Mouse (Mus musculus): Measurements from ENCODE around the gene Pdzrn3. TPM values are rescaled to one million over a fixed set of nuclear protein-coding genes. Genes with fewer than 3 reads are reported as not detected.
A peak's percentile ranks its signal among the peaks of the same experiment; 100 is the strongest.

Pdzrn3 gene
- polyA plus RNA-seq, 1 experiment from 2014 or later = 25.8 TPM

DNA sequence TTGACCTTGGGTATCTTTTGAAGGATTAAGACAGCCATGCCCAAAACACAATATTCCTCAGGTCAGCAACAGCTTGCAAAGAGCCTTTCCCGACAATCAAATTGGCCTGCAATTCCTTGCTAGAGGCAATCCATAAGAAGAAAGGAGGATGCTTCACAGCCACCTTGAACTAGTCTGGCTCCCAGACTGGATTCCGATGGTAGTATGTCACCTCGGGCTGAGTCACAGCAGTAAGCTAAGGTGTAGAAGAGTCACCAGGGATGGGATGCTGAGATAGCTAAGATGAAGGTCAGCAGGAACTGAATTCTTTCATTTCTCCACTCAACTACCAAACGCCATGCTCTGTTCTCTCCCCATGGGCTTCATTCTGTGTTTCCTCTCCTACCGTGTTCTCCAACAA, 13.8 kb downstream of the Pdzrn3 start:
- WGBS = 90% methylated on average over 5 of the region's 5 CpGs
- H3K9me3 ChIP-seq = no peaks in the 10 kb centered on the region
- ATAC-seq (ENCODE audit: low FRiP score, low read depth) = no peak
- H3K4me2 ChIP-seq = no peak overlapping the region
- H3K9ac ChIP-seq = no peak overlapping the region
- H3K36me3 ChIP-seq = no peaks in the 10 kb centered on the region
- no peaks in the 10 kb centered on the region for H3K27me3 ChIP-seq
- no peak overlapping the region for H3K4me3 ChIP-seq
- H3K4me1 ChIP-seq (replicated peaks) = peaks cover 10% of the 10 kb centered on the region; the same call in 1 of the 2 replicates
- H3K27ac ChIP-seq (replicated peaks) = no peak overlapping the region

DNA sequence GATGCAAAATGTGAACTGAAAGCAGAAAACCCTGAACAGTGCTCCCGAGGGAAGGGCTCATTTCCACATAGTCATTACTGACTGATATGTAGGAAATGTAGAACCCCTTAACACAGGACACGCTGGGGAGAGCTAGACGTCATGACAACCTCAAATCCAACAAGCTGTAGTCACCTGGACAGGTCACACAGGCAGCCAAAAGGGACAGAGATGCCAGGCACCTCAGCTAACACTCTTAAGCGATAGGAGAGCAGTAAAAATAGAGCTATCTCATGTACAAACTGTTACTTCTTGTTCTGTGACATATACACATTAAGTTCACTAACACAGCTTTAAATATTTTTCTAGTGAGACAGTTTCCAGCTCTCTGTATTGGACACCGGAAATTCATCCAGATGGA, 15.0 kb downstream of the Pdzrn3 start:
- no peaks in the 10 kb centered on the region for H3K9me3 ChIP-seq
- no peaks in the 10 kb centered on the region for H3K27me3 ChIP-seq
- no peak overlapping the region for H3K4me2 ChIP-seq
- no peak for ATAC-seq (ENCODE audit: low FRiP score, low read depth)
- peaks cover 10% of the 10 kb centered on the region; the same call in 1 of the 2 replicates for H3K4me1 ChIP-seq (replicated peaks)
- no peak overlapping the region for H3K9ac ChIP-seq
- H3K4me3 ChIP-seq = no peak overlapping the region
- no peaks in the 10 kb centered on the region for H3K36me3 ChIP-seq
- 76% methylated on average over 5 of the region's 5 CpGs for WGBS
- no peak overlapping the region for H3K27ac ChIP-seq (replicated peaks)

DNA sequence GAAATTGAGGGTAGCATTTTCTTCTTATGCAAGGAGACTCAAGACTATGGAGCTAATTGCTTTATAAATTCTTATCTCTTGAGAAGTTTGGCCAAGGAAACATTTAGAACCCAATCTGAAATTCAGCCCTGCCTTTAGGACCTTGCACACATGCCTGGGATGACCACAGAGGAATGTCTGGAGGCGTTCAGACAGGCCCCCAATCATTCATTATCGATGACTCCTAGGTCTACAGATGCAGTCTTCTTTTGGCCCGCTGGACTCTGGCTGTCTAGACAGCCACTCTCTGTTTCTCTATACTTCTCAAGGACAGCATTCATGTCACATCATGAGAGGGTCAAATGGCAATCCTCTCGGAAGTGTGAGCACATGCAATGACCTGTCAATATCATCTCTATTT, 15.4 kb downstream of the Pdzrn3 start:
- Histone ChIP-seq H3K9ac (no peak overlapping the region), H3K4me2 (no peak overlapping the region), H3K9me3 (no peaks in the 10 kb centered on the region), H3K27ac (replicated peaks) (no peak overlapping the region), H3K4me3 (no peak overlapping the region), H3K4me1 (replicated peaks) (peaks cover 10% of the 10 kb centered on the region; the same call in 1 of the 2 replicates), H3K27me3 (no peaks in the 10 kb centered on the region), H3K36me3 (no peaks in the 10 kb centered on the region)
- 49% methylated on average over 4 of the region's 4 CpGs for WGBS
- no peak for ATAC-seq (ENCODE audit: low FRiP score, low read depth)

DNA sequence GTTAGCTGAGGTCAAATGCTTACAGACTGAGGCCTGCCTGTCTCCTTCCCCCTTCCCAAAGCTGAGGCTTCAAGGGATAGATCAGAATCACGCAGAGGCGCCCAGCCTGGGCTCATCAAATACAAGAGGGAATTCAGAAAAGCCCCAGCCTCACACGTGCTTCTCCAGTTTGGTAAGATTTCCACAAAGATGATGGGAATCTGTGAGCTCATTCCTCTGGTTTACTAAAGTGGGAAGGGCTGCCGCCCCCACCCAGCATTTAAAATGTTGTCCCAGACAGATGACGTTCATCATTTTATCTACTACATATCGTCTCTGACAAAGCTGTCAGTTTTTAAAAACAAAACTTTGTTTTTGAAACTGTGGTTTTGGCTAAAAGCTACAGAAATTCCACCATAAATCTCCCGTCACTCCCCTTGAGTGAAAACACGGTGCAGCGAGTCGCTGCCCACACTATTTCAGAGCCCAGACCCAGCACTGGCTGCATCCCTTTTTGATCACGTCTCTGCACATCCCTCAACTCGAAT, 17.4 kb downstream of the Pdzrn3 start:
- Histone ChIP-seq H3K4me1 (replicated peaks) (no peaks in the 10 kb centered on the region), H3K27me3 (no peaks in the 10 kb centered on the region), H3K27ac (replicated peaks) (no peak overlapping the region), H3K4me2 (no peak overlapping the region), H3K36me3 (no peaks in the 10 kb centered on the region), H3K9ac (no peak overlapping the region), H3K9me3 (no peaks in the 10 kb centered on the region), H3K4me3 (no peak overlapping the region)
- ATAC-seq (ENCODE audit: low FRiP score, low read depth) = no peak
- WGBS = 68% methylated on average over 12 of the region's 12 CpGs

DNA sequence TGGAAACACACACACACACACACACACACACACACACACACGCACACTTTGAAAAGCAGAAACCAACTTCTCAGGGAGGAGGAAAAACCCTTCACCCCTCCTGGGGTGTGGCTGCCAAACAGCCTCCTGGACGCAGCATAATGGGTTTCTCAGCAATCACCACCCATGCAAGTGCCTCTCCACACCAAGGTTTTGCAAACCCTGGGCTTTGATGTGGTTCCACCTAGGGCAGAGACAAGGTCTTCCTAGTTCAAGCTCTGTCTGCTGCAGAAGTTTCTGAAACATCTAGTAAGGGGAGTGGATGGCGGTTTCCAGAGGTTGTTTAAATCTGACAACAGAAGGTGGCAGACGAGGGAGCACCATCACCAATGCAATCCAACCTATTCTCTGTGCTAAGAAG, 18.1 kb downstream of the Pdzrn3 start:
- Histone ChIP-seq H3K27me3 (no peaks in the 10 kb centered on the region), H3K9me3 (no peaks in the 10 kb centered on the region), H3K36me3 (no peaks in the 10 kb centered on the region), H3K4me1 (replicated peaks) (0 out of 2 replicates have a peak, but pooled peaks cover under 1% of the 10 kb centered on the region), H3K9ac (no peak overlapping the region), H3K4me2 (no peak overlapping the region), H3K4me3 (no peak overlapping the region), H3K27ac (replicated peaks) (no peak overlapping the region)
- 71% methylated on average over 4 of the region's 4 CpGs for WGBS
- no peak for ATAC-seq (ENCODE audit: low FRiP score, low read depth)

DNA sequence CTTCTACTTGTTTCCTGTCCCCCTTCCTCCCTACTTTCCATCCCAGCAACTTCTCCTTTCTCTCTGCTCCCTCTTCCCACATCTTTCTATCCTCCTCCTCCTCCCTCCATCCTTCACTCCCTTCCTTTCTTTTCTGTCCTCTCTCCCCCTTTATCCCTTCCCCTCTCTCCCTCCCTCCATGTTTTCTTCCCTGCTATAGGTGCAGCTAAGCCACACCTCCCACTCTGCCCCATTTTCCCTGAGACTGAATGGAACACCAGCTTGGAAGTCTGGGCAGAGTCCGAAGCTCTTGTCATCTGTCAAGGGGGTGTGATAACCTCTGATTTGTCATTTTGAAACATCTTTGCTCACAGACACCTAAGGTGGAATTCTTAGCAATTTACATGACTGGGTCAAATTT, 22.8 kb downstream of the Pdzrn3 start:
- no peak overlapping the region for H3K27ac ChIP-seq (replicated peaks)
- no peaks in the 10 kb centered on the region for H3K27me3 ChIP-seq
- ATAC-seq (ENCODE audit: low FRiP score, low read depth) = no peak
- H3K9me3 ChIP-seq = no peaks in the 10 kb centered on the region
- H3K9ac ChIP-seq = no peak overlapping the region
- H3K4me2 ChIP-seq = no peak overlapping the region
- WGBS = 38% methylated on average over 1 of the region's 1 CpGs
- H3K36me3 ChIP-seq = no peaks in the 10 kb centered on the region
- H3K4me3 ChIP-seq = no peak overlapping the region
- H3K4me1 ChIP-seq (replicated peaks) = peaks cover 27% of the 10 kb centered on the region

DNA sequence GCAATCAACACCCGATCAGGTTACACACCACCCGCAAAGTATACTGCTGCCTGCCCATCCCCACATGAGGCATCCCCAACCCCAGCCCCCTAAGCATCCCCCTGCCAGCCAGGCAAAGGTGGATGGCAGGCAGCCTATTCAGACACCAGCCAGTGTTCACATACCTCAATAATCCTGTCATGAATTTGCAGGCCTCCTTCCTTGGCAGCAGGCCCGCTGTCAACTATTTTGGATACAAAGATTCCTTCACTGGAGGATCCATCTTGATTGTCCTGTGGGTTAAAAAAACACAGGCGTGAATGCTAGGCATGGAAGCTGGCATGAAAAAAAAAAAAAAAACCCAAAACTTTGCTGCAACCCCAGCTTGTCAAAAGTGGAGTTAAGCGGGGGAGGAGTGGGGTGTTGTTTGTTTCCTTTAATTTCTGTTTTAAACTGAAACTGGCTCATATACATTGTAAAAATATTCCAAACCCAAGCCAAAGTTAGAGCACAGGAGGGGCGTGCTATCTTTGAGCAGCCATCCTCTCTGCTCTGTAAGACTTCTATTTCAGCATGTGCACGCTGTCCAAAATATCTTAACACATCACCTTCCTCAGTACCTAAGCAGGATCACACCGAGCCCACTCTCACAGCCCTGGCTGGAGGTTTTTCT, 23.3 kb downstream of the Pdzrn3 start:
- no peak overlapping the region for H3K4me3 ChIP-seq
- H3K9me3 ChIP-seq = no peaks in the 10 kb centered on the region
- H3K4me2 ChIP-seq = no peak overlapping the region
- no peak overlapping the region for H3K9ac ChIP-seq
- 57% methylated on average over 8 of the region's 8 CpGs for WGBS
- no peak overlapping the region for H3K27ac ChIP-seq (replicated peaks)
- 0 out of 2 replicates have a peak, but pooled peaks have one; percentile 15 for ATAC-seq (ENCODE audit: low FRiP score, low read depth)
- no peaks in the 10 kb centered on the region for H3K36me3 ChIP-seq
- no peaks in the 10 kb centered on the region for H3K27me3 ChIP-seq
- H3K4me1 ChIP-seq (replicated peaks) = peaks cover 27% of the 10 kb centered on the region

DNA sequence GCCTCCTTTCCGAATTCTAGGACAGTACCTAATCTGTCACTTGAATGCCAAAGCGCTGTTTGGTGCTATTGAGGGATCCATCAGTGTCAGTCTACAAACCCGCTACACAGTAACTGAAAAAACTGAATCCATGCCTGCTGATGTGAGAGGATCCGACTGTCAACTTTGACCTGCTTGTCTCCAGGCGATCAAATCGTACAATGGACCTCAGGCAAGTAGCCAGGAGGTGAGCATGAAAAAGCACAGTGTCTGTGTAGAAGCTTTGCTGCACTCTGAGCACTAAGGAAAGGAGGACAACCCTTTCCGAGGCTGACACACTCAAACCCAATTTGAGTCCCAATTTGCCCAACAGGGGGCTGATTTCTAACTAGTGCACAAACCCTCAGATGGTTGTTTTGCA, 24.0 kb downstream of the Pdzrn3 start:
- Histone ChIP-seq H3K9ac (no peak overlapping the region), H3K4me3 (no peak overlapping the region), H3K36me3 (no peaks in the 10 kb centered on the region), H3K4me1 (replicated peaks) (peaks cover 27% of the 10 kb centered on the region), H3K27ac (replicated peaks) (no peak overlapping the region), H3K4me2 (no peak overlapping the region), H3K9me3 (no peaks in the 10 kb centered on the region), H3K27me3 (no peaks in the 10 kb centered on the region)
- WGBS = 45% methylated on average over 7 of the region's 7 CpGs
- ATAC-seq (ENCODE audit: low FRiP score, low read depth) = 0 out of 2 replicates have a peak, but pooled peaks have one; percentile 8

DNA sequence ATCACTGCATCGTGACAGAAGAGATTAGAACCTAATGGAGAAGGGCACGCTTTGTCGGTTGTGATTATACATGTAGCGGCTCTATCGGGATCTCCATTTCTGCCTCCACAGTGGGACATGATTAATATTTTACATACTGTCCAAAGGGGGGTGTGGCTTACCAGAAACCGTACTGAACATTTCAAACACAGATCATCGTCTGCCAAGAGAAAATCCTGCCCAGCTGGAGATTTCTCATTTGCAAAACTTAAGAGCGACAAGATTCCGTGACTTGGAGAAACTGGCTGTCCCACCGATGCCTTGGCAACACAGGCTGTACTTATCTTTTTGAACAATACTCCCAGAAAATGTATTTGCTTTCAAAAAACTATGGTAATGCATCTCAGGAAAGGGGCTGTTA, 25.1 kb downstream of the Pdzrn3 start:
- no peak overlapping the region for H3K4me3 ChIP-seq
- no peaks in the 10 kb centered on the region for H3K9me3 ChIP-seq
- no peak overlapping the region for H3K27ac ChIP-seq (replicated peaks)
- peaks cover 27% of the 10 kb centered on the region for H3K4me1 ChIP-seq (replicated peaks)
- H3K9ac ChIP-seq = no peak overlapping the region
- no peak overlapping the region for H3K4me2 ChIP-seq
- H3K36me3 ChIP-seq = no peaks in the 10 kb centered on the region
- H3K27me3 ChIP-seq = no peaks in the 10 kb centered on the region
- 39% methylated on average over 10 of the region's 10 CpGs for WGBS
- no peak for ATAC-seq (ENCODE audit: low FRiP score, low read depth)

DNA sequence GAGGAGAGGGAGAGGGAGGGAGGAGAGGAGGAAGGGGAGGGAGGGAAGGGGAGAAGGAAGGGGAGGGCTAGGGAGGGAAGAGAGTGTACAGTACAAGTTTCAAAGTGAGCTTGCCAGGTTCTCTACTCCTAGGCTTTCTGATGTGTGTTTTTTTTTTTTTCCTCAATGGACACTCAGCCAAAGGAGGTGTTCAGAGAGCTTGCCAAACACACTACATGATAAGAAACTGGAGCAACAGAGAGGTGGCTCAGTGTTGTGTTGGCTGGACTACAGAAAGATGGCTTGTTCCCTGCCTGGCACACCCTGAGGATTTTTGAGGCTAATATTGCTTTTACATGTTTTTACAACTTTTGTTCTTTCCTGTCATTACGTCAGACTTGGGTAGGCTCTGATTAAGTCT, 26.6 kb downstream of the Pdzrn3 start:
- peaks cover 27% of the 10 kb centered on the region for H3K4me1 ChIP-seq (replicated peaks)
- H3K4me3 ChIP-seq = no peak overlapping the region
- no peaks in the 10 kb centered on the region for H3K36me3 ChIP-seq
- H3K9me3 ChIP-seq = no peaks in the 10 kb centered on the region
- WGBS = 85% methylated on average over 1 of the region's 1 CpGs
- H3K9ac ChIP-seq = no peak overlapping the region
- no peak overlapping the region for H3K4me2 ChIP-seq
- no peak for ATAC-seq (ENCODE audit: low FRiP score, low read depth)
- no peaks in the 10 kb centered on the region for H3K27me3 ChIP-seq
- no peak overlapping the region for H3K27ac ChIP-seq (replicated peaks)

DNA sequence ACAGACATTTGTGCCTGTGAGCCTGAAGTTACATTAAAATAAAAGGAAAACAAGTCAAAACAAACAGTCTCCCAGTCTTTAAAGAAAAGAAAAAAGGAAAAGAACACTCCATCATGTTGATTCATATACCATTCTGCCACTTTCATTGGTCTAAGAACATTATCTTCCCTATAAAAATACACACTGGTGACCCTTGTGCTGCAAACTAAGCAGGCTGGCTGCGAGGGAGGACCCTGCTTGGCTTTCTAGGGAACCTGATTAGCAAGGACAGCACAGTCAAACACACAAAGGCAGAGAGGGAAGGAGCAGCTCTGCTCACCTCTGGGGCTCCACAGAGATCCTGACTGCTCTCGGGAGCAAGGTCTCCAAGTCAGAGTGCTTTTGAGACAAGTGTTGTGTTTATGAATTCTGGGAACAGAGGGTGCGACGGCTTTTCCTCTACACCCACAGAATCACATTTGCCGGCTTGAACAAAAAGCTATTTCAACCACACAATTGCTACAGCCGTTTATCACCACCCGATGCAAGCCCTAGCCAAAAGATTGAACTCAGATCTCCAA, 27.2 kb downstream of the Pdzrn3 start:
- 23% methylated on average over 7 of the region's 7 CpGs for WGBS
- Histone ChIP-seq H3K9me3 (no peaks in the 10 kb centered on the region), H3K27me3 (no peaks in the 10 kb centered on the region), H3K36me3 (no peaks in the 10 kb centered on the region), H3K4me2 (no peak overlapping the region), H3K4me3 (no peak overlapping the region), H3K4me1 (replicated peaks) (peaks cover 27% of the 10 kb centered on the region), H3K9ac (no peak overlapping the region), H3K27ac (replicated peaks) (no peak overlapping the region)
- ATAC-seq (ENCODE audit: low FRiP score, low read depth) = no peak

DNA sequence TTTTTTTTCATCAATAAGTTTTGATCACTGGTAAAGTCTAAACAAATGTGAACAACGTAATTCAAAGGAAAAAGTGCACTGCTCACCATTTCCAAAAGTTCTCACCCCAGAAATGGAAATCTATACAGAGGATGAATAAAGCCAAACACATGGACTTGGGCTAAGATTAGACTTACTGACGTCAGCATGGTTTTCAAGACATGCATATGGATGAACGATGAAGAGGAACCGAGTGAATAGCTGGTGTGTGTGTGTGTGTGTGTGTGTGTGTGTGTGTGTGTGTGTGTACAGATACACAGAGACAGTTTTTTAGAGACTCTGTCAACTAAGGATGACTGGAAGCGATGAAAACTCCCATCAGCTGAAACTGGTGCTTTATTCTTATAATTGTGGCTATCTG, 29.2 kb downstream of the Pdzrn3 start:
- ATAC-seq (ENCODE audit: low FRiP score, low read depth) = no peak
- no peak overlapping the region for H3K27ac ChIP-seq (replicated peaks)
- no peaks in the 10 kb centered on the region for H3K27me3 ChIP-seq
- no peak overlapping the region for H3K9ac ChIP-seq
- WGBS = 63% methylated on average over 5 of the region's 5 CpGs
- H3K9me3 ChIP-seq = no peaks in the 10 kb centered on the region
- no peaks in the 10 kb centered on the region for H3K36me3 ChIP-seq
- H3K4me2 ChIP-seq = no peak overlapping the region
- H3K4me1 ChIP-seq (replicated peaks) = peaks cover 15% of the 10 kb centered on the region
- no peak overlapping the region for H3K4me3 ChIP-seq

Measured in hindbrain, embryonic 15.5 days (tissue).